Mouse (Mus musculus): ENCODE results near the gene A4galt. TPM values are rescaled to one million over a fixed set of nuclear protein-coding genes. Genes with fewer than 3 reads are reported as not detected.

Gene A4galt
- total RNA-seq, 1 experiment: 22.7 TPM

GRCm38 (mm10) chr15:83249535-83250287, 1.9 kb downstream of the A4galt start:
- no peak overlapping the region for H3K27ac ChIP-seq (ENCODE audit: insufficient read depth, low read depth, low read length, poor library complexity, severe bottlenecking)
- peak overlapping the region; percentile 74 to 88; a peak in 3 of 4 replicates for H3K4me3 ChIP-seq (ENCODE audit: insufficient read depth in 1 of 2, low read depth in 1 of 2, low read length in 2 of 2, poor library complexity in 1 of 2, severe bottlenecking in 1 of 2)
- DNase-seq (ENCODE audit: low read depth, low spot score): no peak
- TF ChIP-seq MAFK (IDR thresholded peaks at IDR 0.05; ENCODE audit: insufficient read depth, low read depth, low read length): 0 out of 2 replicates have a peak, but pooled peaks have one; percentile 20
- no peak for TF ChIP-seq CHD2 (IDR thresholded peaks at IDR 0.05; ENCODE audit: low read depth, low read length)
- TF ChIP-seq ZNF384 (IDR thresholded peaks at IDR 0.05; ENCODE audit: low read depth, low read length): peak; percentile 58; the same call in 1 of the 2 replicates
- H3K36me3 ChIP-seq (ENCODE audit: control insufficient read depth, insufficient read depth, low read length, poor library complexity, severe bottlenecking): no peaks in the 10 kb centered on the region
- H3K9ac ChIP-seq (ENCODE audit: insufficient read depth, low read depth, low read length, poor library complexity, severe bottlenecking): peak overlapping the region; percentile 83; the same call in 1 of the 2 replicates
- peaks cover 6 to 15% of the 10 kb centered on the region in 2 experiments; a peak in 3 of 4 replicates for H3K4me1 ChIP-seq (ENCODE audit: control insufficient read depth in 2 of 2, insufficient read depth in 2 of 2, low read length in 2 of 2, poor library complexity in 1 of 2)
- in situ Hi-C loops (cut with MboI; ENCODE audit: low sequenced_read_pairs in 2 of 2, unreplicated experiment in 2 of 2): no loop called here
- no peaks in the 10 kb centered on the region for H3K9me3 ChIP-seq (ENCODE audit: control insufficient read depth, insufficient read depth, low read depth, low read length)

- H3K27ac ChIP-seq (ENCODE audit: insufficient read depth, low read depth, low read length, poor library complexity, severe bottlenecking): peak overlapping the region; percentile 64
- no peaks in the 10 kb centered on the region for H3K9me3 ChIP-seq (ENCODE audit: control insufficient read depth, insufficient read depth, low read depth, low read length)
- peak overlapping the region; percentile 34 to 36; a peak in 3 of 4 replicates for H3K4me3 ChIP-seq (ENCODE audit: insufficient read depth in 1 of 2, low read depth in 1 of 2, low read length in 2 of 2, poor library complexity in 1 of 2, severe bottlenecking in 1 of 2)
- in situ Hi-C loops (cut with MboI; ENCODE audit: low sequenced_read_pairs in 2 of 2, unreplicated experiment in 2 of 2): no loop called here
- peaks cover 6 to 16% of the 10 kb centered on the region in 2 experiments for H3K4me1 ChIP-seq (ENCODE audit: control insufficient read depth in 2 of 2, insufficient read depth in 2 of 2, low read length in 2 of 2, poor library complexity in 1 of 2)
- TF ChIP-seq ZC3H11A (IDR thresholded peaks at IDR 0.05; ENCODE audit: borderline replicate concordance, low read depth, low read length) (no peak), MAFK (IDR thresholded peaks at IDR 0.05; ENCODE audit: insufficient read depth, low read depth, low read length) (no peak), ZNF384 (IDR thresholded peaks at IDR 0.05; ENCODE audit: low read depth, low read length) (no peak), CHD2 (IDR thresholded peaks at IDR 0.05; ENCODE audit: low read depth, low read length) (no peak), HCFC1 (IDR thresholded peaks at IDR 0.05; ENCODE audit: borderline replicate concordance, insufficient read depth, low read length) (no peak)
- no peaks in the 10 kb centered on the region for H3K36me3 ChIP-seq (ENCODE audit: control insufficient read depth, insufficient read depth, low read length, poor library complexity, severe bottlenecking)
- no peak for DNase-seq (ENCODE audit: low read depth, low spot score)
- H3K9ac ChIP-seq (ENCODE audit: insufficient read depth, low read depth, low read length, poor library complexity, severe bottlenecking): peak overlapping the region; percentile 55; the same call in 1 of the 2 replicates
These were observed 3.2 kb downstream of the A4galt start for GRCm38 (mm10) chr15:83248236-83248844.

- Histone ChIP-seq H3K27ac (ENCODE audit: insufficient read depth, low read depth, low read length, poor library complexity, severe bottlenecking) (peak overlapping the region; percentile 57; the same call in 1 of the 2 replicates), H3K4me3 (ENCODE audit: insufficient read depth in 1 of 2, low read depth in 1 of 2, low read length in 2 of 2, poor library complexity in 1 of 2, severe bottlenecking in 1 of 2) (no peak overlapping the region)
- no peak for TF ChIP-seq MAFK (IDR thresholded peaks at IDR 0.05; ENCODE audit: insufficient read depth, low read depth, low read length)
- TF ChIP-seq ZNF384 (IDR thresholded peaks at IDR 0.05; ENCODE audit: low read depth, low read length): peak; percentile 73
- TF ChIP-seq ZC3H11A (IDR thresholded peaks at IDR 0.05; ENCODE audit: borderline replicate concordance, low read depth, low read length): no peak
These were observed 7.2 kb downstream of the A4galt start for GRCm38 (mm10) chr15:83244371-83244770.

GRCm38 (mm10) chr15:83241961-83242680, 9.5 kb downstream of the A4galt start:
- 0 out of 2 replicates have a peak overlapping the region, but pooled peaks have one; percentile 14 for H3K27ac ChIP-seq (ENCODE audit: insufficient read depth, low read depth, low read length, poor library complexity, severe bottlenecking)
- TF ChIP-seq MAFK (IDR thresholded peaks at IDR 0.05; ENCODE audit: insufficient read depth, low read depth, low read length) (no peak), ZNF384 (IDR thresholded peaks at IDR 0.05; ENCODE audit: low read depth, low read length) (peak; percentile 95)
- no peak for DNase-seq (ENCODE audit: low read depth, low spot score)

More at GRCm38 (mm10) chr15:83244371-83244770, 7.2 kb downstream of the A4galt start:
- no peaks in the 10 kb centered on the region for H3K9me3 ChIP-seq (ENCODE audit: control insufficient read depth, insufficient read depth, low read depth, low read length)
- in situ Hi-C loops (cut with MboI; ENCODE audit: low sequenced_read_pairs in 2 of 2, unreplicated experiment in 2 of 2): no loop called here
- H3K9ac ChIP-seq (ENCODE audit: insufficient read depth, low read depth, low read length, poor library complexity, severe bottlenecking): no peak overlapping the region; the same call in 1 of the 2 replicates
- no peaks in the 10 kb centered on the region for H3K36me3 ChIP-seq (ENCODE audit: control insufficient read depth, insufficient read depth, low read length, poor library complexity, severe bottlenecking)
- H3K4me1 ChIP-seq (ENCODE audit: control insufficient read depth in 2 of 2, insufficient read depth in 2 of 2, low read length in 2 of 2, poor library complexity in 1 of 2): peaks cover 6 to 19% of the 10 kb centered on the region in 2 experiments
- DNase-seq (ENCODE audit: low read depth, low spot score): peak; percentile 69

More at GRCm38 (mm10) chr15:83241961-83242680, 9.5 kb downstream of the A4galt start:
- H3K36me3 ChIP-seq (ENCODE audit: control insufficient read depth, insufficient read depth, low read length, poor library complexity, severe bottlenecking): no peaks in the 10 kb centered on the region
- peak overlapping the region; percentile 9; the same call in 1 of the 2 replicates for H3K9ac ChIP-seq (ENCODE audit: insufficient read depth, low read depth, low read length, poor library complexity, severe bottlenecking)
- no peaks in the 10 kb centered on the region for H3K9me3 ChIP-seq (ENCODE audit: control insufficient read depth, insufficient read depth, low read depth, low read length)
- H3K4me1 ChIP-seq (ENCODE audit: control insufficient read depth in 2 of 2, insufficient read depth in 2 of 2, low read length in 2 of 2, poor library complexity in 1 of 2): peaks cover 8 to 16% of the 10 kb centered on the region in 2 experiments; a peak in 3 of 4 replicates
- in situ Hi-C loops (cut with MboI; ENCODE audit: low sequenced_read_pairs in 2 of 2, unreplicated experiment in 2 of 2): no loop called here
- no peak overlapping the region for H3K4me3 ChIP-seq (ENCODE audit: insufficient read depth in 1 of 2, low read depth in 1 of 2, low read length in 2 of 2, poor library complexity in 1 of 2, severe bottlenecking in 1 of 2)

All from ES-E14 (cell line).